Mouse (Mus musculus): Measurements from ENCODE around the gene C1qtnf1.

Gene C1qtnf1

GRCm38 (mm10) chr11:118411271-118411670, 16.7 kb upstream of the C1qtnf1 start:
- no peak for DNase-seq

GRCm38 (mm10) chr11:118412601-118413000, 15.4 kb upstream of the C1qtnf1 start:
- DNase-seq = no peak

- no peak for DNase-seq
Measured at GRCm38 (mm10) chr11:118413055-118413454, 14.9 kb upstream of the C1qtnf1 start.

GRCm38 (mm10) chr11:118414270-118414669, 13.7 kb upstream of the C1qtnf1 start:
- no peak for DNase-seq

GRCm38 (mm10) chr11:118415630-118416029, 12.4 kb upstream of the C1qtnf1 start:
- DNase-seq = no peak

- DNase-seq = no peak
Measured at GRCm38 (mm10) chr11:118416046-118416445, 12.0 kb upstream of the C1qtnf1 start.

GRCm38 (mm10) chr11:118417496-118417895, 10.5 kb upstream of the C1qtnf1 start:
- no peak for DNase-seq

- no peak for DNase-seq
Measured at GRCm38 (mm10) chr11:118418442-118418833, 9.6 kb upstream of the C1qtnf1 start.

GRCm38 (mm10) chr11:118418834-118419504, 9.0 kb upstream of the C1qtnf1 start, which contains the start of gene Cant1:
Cant1 (minus strand) TSS chr11:118419086.
- peak; percentile 99 for DNase-seq

- DNase-seq = no peak
Measured at GRCm38 (mm10) chr11:118420261-118420660, 7.7 kb upstream of the C1qtnf1 start.

GRCm38 (mm10) chr11:118423266-118423971, 4.6 kb upstream of the C1qtnf1 start:
- peak; percentile 78 for DNase-seq

GRCm38 (mm10) chr11:118424621-118425335, 3.2 kb upstream of the C1qtnf1 start:
- DNase-seq = no peak

- no peak for DNase-seq
Measured at GRCm38 (mm10) chr11:118426765-118427164, 1.2 kb upstream of the C1qtnf1 start.

- DNase-seq = no peak
Measured at GRCm38 (mm10) chr11:118427266-118427779, 680 bp upstream of the C1qtnf1 start.

- DNase-seq = no peak
Measured at GRCm38 (mm10) chr11:118428460-118428868, 461 bp downstream of the C1qtnf1 start.

- no peak for DNase-seq
Measured at GRCm38 (mm10) chr11:118428944-118429709, 1.1 kb downstream of the C1qtnf1 start.

GRCm38 (mm10) chr11:118430291-118430885, 2.4 kb downstream of the C1qtnf1 start:
- no peak for DNase-seq

- DNase-seq = no peak
Measured at GRCm38 (mm10) chr11:118431100-118431948, 3.3 kb downstream of the C1qtnf1 start.

- no peak for DNase-seq
Measured at GRCm38 (mm10) chr11:118433398-118433868, 5.4 kb downstream of the C1qtnf1 start.

- DNase-seq = no peak
Measured at GRCm38 (mm10) chr11:118434093-118434492, 6.1 kb downstream of the C1qtnf1 start.

GRCm38 (mm10) chr11:118436471-118436935, 8.5 kb downstream of the C1qtnf1 start:
- no peak for DNase-seq
